Mouse (Mus musculus) cortical plate, adult 2 months (tissue): ENCODE results near the gene Ndufs5. TPM values are rescaled to one million over a fixed set of nuclear protein-coding genes. Genes with fewer than 3 reads are reported as not detected.

Experiments
- H3K27ac ChIP-seq: fragments of 200-500 bp; 2 replicates; pipeline ENCODE4 v1.5.1; 2012; ENCODE audit warnings: low read length, control low read depth, inconsistent platforms; ENCODE audit not compliant: insufficient read depth
- H3K4me1 ChIP-seq: fragments of 200-500 bp; 2 replicates; pipeline ENCODE4 v1.6.1; 2011; ENCODE audit warnings: low read length; ENCODE audit not compliant: control insufficient read depth, insufficient read depth
- H3K4me3 ChIP-seq: fragments of 200-500 bp; 2 replicates; pipeline ENCODE4 v1.5.1; 2011; ENCODE audit warnings: mild to moderate bottlenecking, low read length, control low read depth; ENCODE audit not compliant: insufficient read depth
- CTCF ChIP-seq: fragments of 200-500 bp; IDR thresholded peaks from 2 replicates; pipeline ENCODE4 v1.5.1; 2011; ENCODE audit warnings: mild to moderate bottlenecking, control low read depth, low read length; ENCODE audit not compliant: insufficient read depth; ENCODE audit errors: extremely low read depth
- POLR2A ChIP-seq: fragments of 200-500 bp; IDR thresholded peaks from 2 replicates; pipeline ENCODE4 v1.6.1; 2011; ENCODE audit warnings: mild to moderate bottlenecking, low read length, control low read depth; ENCODE audit not compliant: insufficient read depth; ENCODE audit errors: extremely low read depth
- polyA plus RNA-seq: library from polyadenylated mRNA; depleted of rRNA; stranded (reverse); fragments of >200 nt; gene quantifications from 2 replicates; pipeline ENCODE4 v1.2.3, GENCODE M21; 2012; rRNA removed

Gene Ndufs5
- polyA plus RNA-seq = 460 and 497 TPM in 2 replicates

DNA sequence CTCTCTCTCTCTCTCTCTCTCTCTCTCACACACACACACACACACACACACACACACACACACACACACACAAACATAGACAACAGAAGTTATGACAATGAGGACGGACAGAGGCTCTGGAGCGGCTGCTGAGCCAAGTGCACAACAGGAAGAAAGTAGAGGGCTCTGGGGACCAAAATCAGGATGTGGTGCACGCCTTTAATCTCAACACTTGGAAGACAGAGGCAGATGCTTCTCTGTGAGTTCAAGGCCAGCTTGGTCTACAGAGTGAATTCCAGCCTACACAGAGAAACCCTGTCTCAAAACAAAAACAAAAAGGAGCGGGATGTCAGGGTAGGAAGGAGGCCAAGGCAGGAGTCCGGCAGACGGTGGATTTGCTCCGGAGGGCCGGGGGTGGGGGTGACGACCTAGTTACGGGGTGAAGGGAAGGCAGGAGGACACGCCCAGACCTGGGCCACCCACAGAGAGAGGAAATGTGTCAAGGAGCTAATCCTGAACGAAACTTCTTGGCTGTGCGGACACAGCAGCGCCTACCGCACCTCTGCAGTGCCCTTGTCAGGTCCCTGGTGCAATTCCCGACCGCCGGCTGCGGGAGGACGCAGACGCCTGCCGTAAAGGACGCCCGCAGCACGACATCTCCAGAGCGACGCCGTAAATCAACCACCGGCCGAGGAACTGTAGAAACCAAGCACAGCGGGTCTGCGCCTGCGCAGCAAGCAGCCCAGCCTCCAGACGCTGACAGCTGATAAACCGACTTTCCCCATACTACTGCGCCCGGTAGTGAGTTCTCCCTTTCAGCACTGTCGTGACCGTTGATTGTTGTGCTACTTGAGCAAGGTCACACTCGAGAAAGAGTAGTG, at the start of gene Ndufs5:
Ndufs5 (minus strand) TSS at position 629 of the 860 bp plus-strand sequence.
- Histone ChIP-seq H3K4me1 (0 out of 2 replicates have a peak, but pooled peaks cover 2% of the 10 kb centered on the region), H3K27ac (peak within 1 kb of the TSS; percentile 66)
- no peak for TF ChIP-seq CTCF
- peak; percentile 92 for TF ChIP-seq POLR2A

DNA sequence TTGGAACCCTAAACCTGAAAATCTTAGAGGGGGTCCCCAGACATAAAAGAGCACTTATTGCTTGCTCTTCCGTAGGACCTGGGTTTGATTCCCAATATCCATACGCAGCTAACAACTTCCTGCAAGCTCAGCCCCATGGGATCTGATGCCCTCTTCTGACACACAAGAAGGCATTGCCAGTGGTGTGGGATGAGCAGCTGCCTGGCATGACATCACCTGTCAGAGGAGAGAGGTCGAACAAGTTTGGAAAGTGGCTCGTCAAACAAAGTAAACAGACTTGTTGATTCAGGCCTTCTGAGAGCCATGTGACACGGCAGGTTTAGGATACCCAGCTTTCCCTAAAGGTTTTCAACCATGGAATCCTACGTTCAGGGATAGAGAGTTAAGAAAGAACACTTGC, 47.1 kb upstream of the Ndufs5 start:
- H3K27ac ChIP-seq = no peak overlapping the region
- no peaks in the 10 kb centered on the region for H3K4me1 ChIP-seq
- no peak for TF ChIP-seq POLR2A
- TF ChIP-seq CTCF = no peak

More for the DNA sequence above, at the start of gene Ndufs5:
- peak within 1 kb of the TSS; percentile 92 for H3K4me3 ChIP-seq

DNA sequence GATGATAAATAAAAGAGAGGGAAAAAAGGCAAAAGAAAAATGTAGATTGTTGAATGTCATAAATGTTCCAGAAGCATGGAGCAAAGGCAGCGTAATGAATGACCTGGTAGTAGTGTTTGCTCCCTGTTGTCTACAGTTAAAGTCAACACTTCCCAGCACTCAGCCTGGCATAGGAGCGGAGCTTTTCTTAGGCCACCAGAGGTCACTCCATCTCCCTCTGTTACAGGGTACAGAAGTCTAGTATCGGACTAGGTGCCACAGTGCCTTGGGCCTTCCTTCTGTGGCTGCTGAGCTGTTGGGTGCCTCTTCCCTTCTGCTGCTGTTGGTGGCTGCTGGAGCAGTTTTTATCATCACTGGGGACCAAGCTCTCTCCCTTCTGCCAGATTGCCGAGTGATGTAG, 40.3 kb upstream of the Ndufs5 start:
- H3K4me3 ChIP-seq = no peak overlapping the region
- TF ChIP-seq CTCF (peak; percentile 53), POLR2A (no peak)
- no peak overlapping the region for H3K27ac ChIP-seq
- H3K4me1 ChIP-seq = no peaks in the 10 kb centered on the region

More for the DNA sequence above, 47.1 kb upstream of the Ndufs5 start:
- no peak overlapping the region for H3K4me3 ChIP-seq

- TF ChIP-seq POLR2A (no peak), CTCF (no peak)
- Histone ChIP-seq H3K4me1 (peaks cover 6% of the 10 kb centered on the region), H3K4me3 (peak overlapping the region; percentile 85), H3K27ac (peak overlapping the region; percentile 58)
These were observed 32.8 kb upstream of the Ndufs5 start for GRCm38 (mm10) chr4:123750707-123751312.

- Histone ChIP-seq H3K27ac (peak within 1 kb of the TSS; percentile 93), H3K4me3 (peak within 1 kb of the TSS; percentile 85), H3K4me1 (peaks cover 7% of the 10 kb centered on the region)
- TF ChIP-seq CTCF (no peak), POLR2A (peak; percentile 89)
These were observed 32.2 kb upstream of the Ndufs5 start, which contains the start of gene Akirin1 for GRCm38 (mm10) chr4:123750152-123750651. Gene Akirin1, minus strand, starts transcription at chr4:123750345.

DNA sequence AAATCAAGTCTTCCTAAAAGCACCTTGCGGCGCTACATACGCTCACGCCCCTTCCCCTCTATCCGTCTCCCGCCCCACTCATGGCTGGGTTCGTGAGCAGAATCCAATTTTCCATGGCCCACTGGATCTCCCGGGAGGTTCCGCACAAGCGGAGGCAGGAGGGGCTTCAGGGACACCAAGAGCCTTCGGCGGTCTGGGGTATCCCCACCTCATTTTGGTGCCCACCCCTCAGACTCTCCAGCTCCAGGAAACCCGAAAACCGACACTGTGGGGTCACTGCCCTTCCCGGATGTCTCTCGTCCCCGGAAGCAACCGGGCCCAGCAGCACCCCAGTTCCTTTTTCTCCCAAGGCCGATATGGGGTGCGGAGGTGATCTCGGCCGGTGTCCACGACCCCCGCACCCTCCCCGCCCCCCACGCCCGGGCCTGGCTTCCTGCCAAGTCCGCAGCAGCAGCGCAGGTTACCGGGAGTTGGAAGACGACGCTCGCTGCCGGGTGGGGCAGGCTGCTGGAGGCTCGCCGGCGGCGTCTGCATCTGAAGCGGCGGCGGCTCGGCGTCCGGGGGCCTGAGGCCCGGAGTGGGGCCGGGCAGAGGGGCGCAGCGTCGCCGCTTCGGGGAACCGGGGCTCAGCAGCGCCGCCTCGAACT, 31.6 kb upstream of the Ndufs5 start:
- H3K4me3 ChIP-seq = peak overlapping the region; percentile 85
- H3K27ac ChIP-seq = peak overlapping the region; percentile 93; the same call in 1 of the 2 replicates
- TF ChIP-seq POLR2A = no peak
- no peak for TF ChIP-seq CTCF
- H3K4me1 ChIP-seq = peaks cover 7% of the 10 kb centered on the region

- no peak for TF ChIP-seq POLR2A
- TF ChIP-seq CTCF = no peak
- Histone ChIP-seq H3K4me1 (peaks cover 7% of the 10 kb centered on the region), H3K4me3 (peak overlapping the region; percentile 85), H3K27ac (no peak overlapping the region; the same call in 1 of the 2 replicates)
These were observed 30.9 kb upstream of the Ndufs5 start for GRCm38 (mm10) chr4:123748726-123749415.

DNA sequence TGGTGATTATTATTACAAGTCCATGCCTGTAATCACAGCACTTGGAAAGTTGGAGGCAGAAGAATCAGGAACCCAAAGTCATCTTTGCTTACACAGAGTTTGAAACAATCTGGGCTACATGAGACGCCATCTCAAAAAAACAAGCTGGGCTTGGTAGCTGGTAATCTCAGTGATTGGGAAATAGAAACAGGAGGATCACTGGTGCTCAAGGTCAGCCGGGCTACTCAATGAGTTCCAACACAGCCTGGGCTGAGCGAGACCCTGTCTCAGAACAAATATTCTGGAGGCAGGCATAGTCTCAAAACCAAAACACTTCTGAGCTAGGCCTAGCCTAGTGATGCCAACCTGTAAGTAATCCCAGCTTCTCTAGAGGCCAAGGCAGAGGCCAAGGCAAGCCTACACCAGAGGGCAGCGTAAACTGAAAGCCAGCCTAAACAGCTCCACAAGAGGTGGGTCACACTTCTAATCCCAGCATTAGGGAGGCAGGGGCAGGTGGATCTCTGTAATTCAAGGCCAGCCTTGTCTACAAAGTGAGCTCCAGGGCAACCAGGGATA, 27.3 kb upstream of the Ndufs5 start:
- no peak for TF ChIP-seq CTCF
- TF ChIP-seq POLR2A = no peak

More for the DNA sequence above, 27.3 kb upstream of the Ndufs5 start:
- Histone ChIP-seq H3K27ac (no peak overlapping the region), H3K4me1 (peaks cover 7% of the 10 kb centered on the region), H3K4me3 (no peak overlapping the region)
